Mouse (Mus musculus) bone marrow macrophage, adult 2 months (primary cell): ENCODE data around the gene Itga11.

Experiments used
- CTCF ChIP-seq: IDR thresholded peaks from 2 replicates; pipeline ENCODE4 v1.5.1; 2012; ENCODE audit warnings: low read depth, mild to moderate bottlenecking, low read length, moderate library complexity
- POLR2A ChIP-seq: IDR thresholded peaks from 2 replicates; pipeline ENCODE4 v1.6.1; 2012; ENCODE audit warnings: mild to moderate bottlenecking, low read depth, low read length, borderline replicate concordance

DNA sequence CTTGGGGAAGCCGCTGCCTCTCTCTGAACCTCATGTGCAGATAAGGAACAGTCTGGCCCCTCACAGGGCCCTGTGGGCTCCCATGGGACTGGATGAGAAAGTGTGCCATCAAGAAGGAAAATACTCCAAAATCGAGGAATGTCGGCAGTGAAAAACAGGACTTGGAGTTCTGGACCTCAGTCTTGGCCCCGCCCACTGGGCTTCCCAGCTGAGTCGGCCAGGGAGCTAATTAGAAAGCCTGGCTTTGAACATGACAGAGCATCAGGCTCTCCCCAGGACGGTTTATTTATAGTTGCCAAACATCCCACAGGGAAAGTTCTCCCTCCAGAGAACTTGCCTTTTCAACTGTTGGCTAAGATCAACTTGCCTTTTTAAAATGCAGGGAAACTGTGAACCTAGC is 72.0 kb downstream of the Itga11 start:
- TF ChIP-seq CTCF (no peak), POLR2A (no peak)
